Mouse (Mus musculus) midbrain, embryonic 11.5 days (tissue): ENCODE results near the gene Dhx58. TPM values are rescaled to one million over a fixed set of nuclear protein-coding genes. Genes with fewer than 3 reads are reported as not detected.
A peak's percentile ranks its signal among the peaks of the same experiment; 100 is the strongest.

Experiments used
- ATAC-seq: fragments of 200-750 bp; cut with Nextera tagmentation; 2 replicates; pipeline ENCODE4 v1.8.0; 2017; ENCODE audit warnings: moderate TSS enrichment, moderate library complexity; ENCODE audit not compliant: low FRiP score
- DNase-seq: peaks from one replicate; pipeline ENCODE4 v3.0.0; 2015; ENCODE audit warnings: low spot score; ENCODE audit errors: missing footprints
- H3K27ac ChIP-seq: fragments of 300-500 bp; sonication (generic); 2 replicates; pipeline ENCODE4 v1.5.1; 2014; ENCODE audit warnings: low read depth, low read length
- H3K27me3 ChIP-seq: fragments of 300-500 bp; sonication (generic); 2 replicates; pipeline ENCODE4 v1.6.1; 2014; ENCODE audit warnings: mild to moderate bottlenecking, low read length, moderate library complexity, mixed read lengths; ENCODE audit not compliant: control insufficient read depth, insufficient read depth
- H3K36me3 ChIP-seq: fragments of 300-500 bp; sonication (generic); 2 replicates; pipeline ENCODE4 v1.6.1; 2014; ENCODE audit warnings: mild to moderate bottlenecking, low read length, moderate library complexity, mixed read lengths; ENCODE audit not compliant: control insufficient read depth, insufficient read depth
- H3K4me1 ChIP-seq: fragments of 300-500 bp; sonication (generic); 2 replicates; pipeline ENCODE4 v1.6.1; 2014; ENCODE audit warnings: low read length; ENCODE audit not compliant: control insufficient read depth, insufficient read depth
- H3K4me2 ChIP-seq: fragments of 300-500 bp; sonication (generic); 2 replicates; pipeline ENCODE4 v1.6.1; 2014; ENCODE audit warnings: mild to moderate bottlenecking, moderate library complexity
- H3K4me3 ChIP-seq: fragments of 300-500 bp; sonication (generic); 2 replicates; pipeline ENCODE4 v1.5.1; 2014; ENCODE audit warnings: low read depth, low read length
- H3K9ac ChIP-seq: fragments of 300-500 bp; sonication (generic); 2 replicates; pipeline ENCODE4 v1.6.1; 2014; ENCODE audit warnings: low read length
- H3K9me3 ChIP-seq: fragments of 300-500 bp; sonication (generic); 2 replicates; pipeline ENCODE4 v1.6.1; 2016; ENCODE audit warnings: low read length; ENCODE audit not compliant: control insufficient read depth
- WGBS: fragments of 180-500 bp; shearing (Covaris S2); extraction: QIAGEN DNeasy Blood & Tissue Kit; methylation state at CpG from one replicate; pipeline ENCODE4 v1.1.7; 2014; 5-methylcytosine and 5-hydroxymethylcytosine counted together
- polyA plus RNA-seq: library from polyadenylated mRNA; unstranded; fragments of >200 nt; fragmentation: Nextera tagmentation; extraction: Ambion mirVana; gene quantifications from 2 replicates; pipeline ENCODE4 v1.2.1, GENCODE M21; 2014

The Dhx58 gene
- polyA plus RNA-seq, 1 experiment from 2014 or later: 2.1 TPM

DNA sequence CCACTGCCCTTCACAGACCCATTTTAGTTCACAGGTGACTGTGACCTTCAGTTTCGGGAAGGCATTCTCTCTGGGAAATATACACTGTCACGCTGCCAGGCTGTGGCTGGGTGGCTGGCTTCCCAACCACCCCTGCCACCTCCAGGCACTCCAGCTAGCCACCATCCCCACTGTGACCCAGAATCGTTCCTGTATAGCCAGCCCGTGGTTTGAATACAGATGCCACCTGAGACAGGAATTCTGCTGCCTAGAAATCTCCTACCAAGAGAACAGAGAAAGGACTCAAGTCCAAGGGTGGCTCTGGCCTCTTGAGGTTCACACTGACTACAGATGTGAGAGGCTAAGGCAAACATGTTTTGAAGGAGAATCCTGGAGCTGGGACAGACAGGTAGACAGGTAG is 14.8 kb upstream of the Dhx58 start:
- WGBS: 97% methylated on average over 4 of the region's 4 CpGs
- DNase-seq (no peak), ATAC-seq (no peak)
- Histone ChIP-seq H3K36me3 (peaks cover 15% of the 10 kb centered on the region; the same call in 1 of the 2 replicates), H3K9me3 (no peaks in the 10 kb centered on the region), H3K4me2 (no peak overlapping the region), H3K4me1 (peaks cover 8% of the 10 kb centered on the region), H3K4me3 (no peak overlapping the region), H3K27me3 (no peaks in the 10 kb centered on the region), H3K9ac (no peak overlapping the region), H3K27ac (no peak overlapping the region)

DNA sequence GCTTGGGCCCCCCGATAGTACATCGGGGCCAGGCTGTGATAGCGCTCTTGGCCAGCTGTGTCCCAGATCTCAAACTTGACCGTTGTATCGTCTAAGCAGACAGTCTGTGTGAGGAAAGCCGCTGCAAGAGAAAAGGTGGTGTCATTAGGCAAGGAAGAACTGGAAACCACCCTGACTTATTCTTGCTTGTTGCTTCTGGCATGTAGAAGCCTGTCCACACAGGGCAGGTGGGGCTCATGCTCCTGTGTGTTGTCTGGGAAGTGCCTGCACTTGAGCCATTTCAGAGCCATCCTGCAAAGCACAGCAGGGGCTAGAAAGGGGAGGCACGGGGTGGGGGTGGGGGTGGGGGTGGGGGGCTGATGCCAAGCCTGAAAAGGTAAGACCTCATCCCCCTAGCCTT is 14.4 kb upstream of the Dhx58 start:
- no peak overlapping the region for H3K27ac ChIP-seq
- peaks cover 12% of the 10 kb centered on the region for H3K4me1 ChIP-seq
- H3K9me3 ChIP-seq: no peaks in the 10 kb centered on the region
- WGBS: 93% methylated on average over 7 of the region's 7 CpGs
- H3K36me3 ChIP-seq: peaks cover 15% of the 10 kb centered on the region; the same call in 1 of the 2 replicates
- H3K27me3 ChIP-seq: no peaks in the 10 kb centered on the region
- no peak overlapping the region for H3K9ac ChIP-seq
- ATAC-seq (no peak), DNase-seq (no peak)
- no peak overlapping the region for H3K4me3 ChIP-seq
- no peak overlapping the region for H3K4me2 ChIP-seq

DNA sequence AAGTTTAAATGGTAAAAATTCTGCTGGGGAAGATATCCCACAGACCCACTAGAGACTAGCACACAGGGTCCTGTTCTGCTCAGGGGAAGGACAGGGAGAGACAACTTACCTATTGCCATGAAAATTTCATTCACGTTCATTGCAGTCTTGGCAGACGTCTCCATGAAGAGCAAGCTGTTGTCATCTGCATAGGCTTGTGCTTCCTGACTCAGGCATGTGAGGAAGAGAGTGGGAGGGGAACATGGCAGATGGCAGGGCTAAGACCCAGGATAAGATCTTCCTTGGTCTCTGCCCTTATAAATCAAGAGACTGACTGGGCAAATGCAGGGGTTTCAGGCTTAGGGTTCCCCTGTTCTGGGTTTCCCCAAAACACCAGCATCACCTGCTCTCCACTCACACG is 12.6 kb upstream of the Dhx58 start:
- Histone ChIP-seq H3K4me2 (no peak overlapping the region), H3K27ac (no peak overlapping the region), H3K9ac (no peak overlapping the region), H3K9me3 (no peaks in the 10 kb centered on the region), H3K4me1 (peaks cover 16% of the 10 kb centered on the region), H3K36me3 (peaks cover 15% of the 10 kb centered on the region; the same call in 1 of the 2 replicates), H3K27me3 (no peaks in the 10 kb centered on the region), H3K4me3 (no peak overlapping the region)
- ATAC-seq (no peak), DNase-seq (no peak)
- WGBS: 92% methylated on average over 3 of the region's 3 CpGs

DNA sequence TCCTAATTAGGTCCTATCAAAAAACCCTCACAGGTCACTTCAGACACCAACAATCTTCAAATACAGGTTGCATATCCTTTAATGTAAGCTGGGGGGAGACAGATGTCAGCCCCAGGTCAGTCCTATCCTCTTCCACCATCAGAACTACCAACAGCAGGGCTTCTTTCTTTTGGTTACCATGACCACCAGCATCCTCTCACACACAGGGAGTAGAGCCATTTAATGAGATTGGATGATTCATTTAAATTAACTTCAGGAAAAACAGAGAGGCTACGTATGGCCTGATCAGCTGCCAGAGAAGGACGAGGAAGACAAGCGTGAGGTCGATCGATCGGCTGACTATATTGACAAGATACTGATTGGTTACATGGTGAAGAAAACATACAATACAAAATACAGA is 10.9 kb upstream of the Dhx58 start:
- no peak overlapping the region for H3K4me3 ChIP-seq
- H3K27ac ChIP-seq: no peak overlapping the region
- no peak overlapping the region for H3K4me2 ChIP-seq
- WGBS: 79% methylated on average over 6 of the region's 6 CpGs
- no peaks in the 10 kb centered on the region for H3K9me3 ChIP-seq
- no peak for DNase-seq
- H3K4me1 ChIP-seq: peaks cover 17% of the 10 kb centered on the region
- H3K27me3 ChIP-seq: no peaks in the 10 kb centered on the region
- ATAC-seq: no peak
- peaks cover 15% of the 10 kb centered on the region; the same call in 1 of the 2 replicates for H3K36me3 ChIP-seq
- H3K9ac ChIP-seq: no peak overlapping the region

DNA sequence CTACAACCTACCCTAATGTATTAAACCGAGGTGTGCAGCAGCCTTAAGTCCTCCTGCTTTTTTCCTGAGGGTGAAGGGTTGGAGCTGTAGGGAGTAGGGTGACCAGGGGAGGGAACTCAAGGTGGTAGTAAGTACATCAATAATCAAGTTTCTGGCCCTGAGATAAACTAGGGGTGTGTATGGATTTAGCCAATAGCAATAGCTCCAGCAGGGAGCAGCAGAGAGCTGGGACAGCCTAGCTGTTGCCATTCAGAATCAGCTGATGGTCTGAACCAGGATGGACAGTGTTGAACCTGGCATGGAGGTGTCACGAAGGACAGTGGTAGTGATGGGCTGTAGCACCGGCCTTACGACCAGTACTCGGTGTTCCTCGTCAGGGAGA is 10.5 kb upstream of the Dhx58 start:
- peaks cover 17% of the 10 kb centered on the region for H3K4me1 ChIP-seq
- DNase-seq: peak; percentile 95
- H3K9me3 ChIP-seq: no peaks in the 10 kb centered on the region
- no peak overlapping the region for H3K9ac ChIP-seq
- no peaks in the 10 kb centered on the region for H3K27me3 ChIP-seq
- H3K4me2 ChIP-seq: no peak overlapping the region; the same call in 1 of the 2 replicates
- H3K4me3 ChIP-seq: no peak overlapping the region
- H3K36me3 ChIP-seq: peaks cover 15% of the 10 kb centered on the region
- no peak overlapping the region for H3K27ac ChIP-seq
- WGBS: 50% methylated on average over 6 of the region's 6 CpGs
- no peak for ATAC-seq

DNA sequence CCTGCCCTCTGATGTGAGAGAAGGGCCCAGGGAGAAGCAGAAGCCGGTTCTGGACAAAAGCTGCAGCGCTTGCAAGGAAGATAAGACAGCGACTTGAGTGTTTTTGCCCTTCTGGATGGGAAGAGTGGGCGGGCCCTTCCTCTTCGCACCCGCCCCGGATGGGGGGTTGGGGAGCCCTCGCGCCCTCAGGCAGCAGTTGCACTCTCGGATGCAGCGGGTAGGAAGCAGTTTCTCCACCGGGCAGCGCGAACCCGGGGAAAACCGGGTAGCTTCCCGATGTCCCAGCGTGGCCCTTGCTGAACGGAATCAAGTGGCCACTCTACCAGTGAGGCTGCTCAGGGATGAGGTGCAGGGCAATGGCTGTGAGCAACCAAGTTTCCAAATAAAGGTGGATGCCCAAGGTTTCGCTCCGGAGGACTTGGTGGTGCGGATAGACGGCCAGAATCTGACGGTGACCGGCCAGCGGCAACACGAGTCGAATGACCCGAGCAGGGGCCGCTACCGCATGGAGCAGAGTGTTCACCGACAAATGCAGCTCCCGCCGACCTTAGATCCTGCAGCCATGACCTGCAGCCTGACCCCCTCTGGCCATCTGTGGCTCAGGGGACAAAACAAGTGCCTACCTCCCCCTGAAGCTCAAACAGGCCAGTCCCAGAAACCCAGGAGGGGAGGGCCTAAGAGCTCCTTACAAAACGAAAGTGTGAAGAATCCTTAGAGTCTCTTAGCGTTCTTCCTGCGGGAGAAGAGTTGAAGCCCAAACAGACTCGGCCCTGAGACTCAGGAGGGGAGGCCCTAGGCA is 9.9 kb upstream of the Dhx58 start, which contains the start of gene Hspb9:
TSS of gene Hspb9 (plus strand) at position 116 of the 799 bp plus-strand sequence.
- Histone ChIP-seq H3K9me3 (no peaks in the 10 kb centered on the region), H3K27ac (peak within 1 kb of the TSS; percentile 7; the same call in 1 of the 2 replicates), H3K36me3 (peaks cover 13% of the 10 kb centered on the region), H3K9ac (peak within 1 kb of the TSS; percentile 32; the same call in 1 of the 2 replicates), H3K27me3 (no peaks in the 10 kb centered on the region), H3K4me2 (peak within 1 kb of the TSS; percentile 33), H3K4me3 (no peak within 1 kb of the TSS), H3K4me1 (peaks cover 17% of the 10 kb centered on the region)
- 3% methylated on average over 38 of the region's 38 CpGs for WGBS
- ATAC-seq: no peak
- DNase-seq: peak; percentile 92

DNA sequence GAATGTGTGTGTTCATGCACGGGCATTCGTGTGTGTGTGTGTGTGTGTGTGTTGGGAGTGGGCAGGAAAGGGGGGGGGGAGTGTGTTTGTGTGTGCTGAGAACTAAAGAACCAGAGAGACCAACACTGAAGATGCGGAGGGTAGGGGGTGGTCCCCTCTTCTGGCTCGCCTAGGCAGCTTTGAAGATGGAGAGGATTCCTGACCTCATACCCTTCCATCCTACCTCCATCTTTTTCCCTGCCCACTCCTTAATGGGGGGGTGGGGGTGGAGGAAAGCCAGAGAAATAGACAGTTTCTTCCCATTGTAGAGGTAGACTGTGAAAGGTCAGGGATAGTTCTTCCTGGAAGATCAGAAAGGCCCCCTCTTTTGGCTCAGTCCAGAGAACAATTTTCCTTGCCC is 9.1 kb upstream of the Dhx58 start:
- Histone ChIP-seq H3K4me2 (peak overlapping the region; percentile 33), H3K27me3 (no peaks in the 10 kb centered on the region), H3K27ac (peak overlapping the region; percentile 7; the same call in 1 of the 2 replicates), H3K9me3 (no peaks in the 10 kb centered on the region), H3K4me1 (peaks cover 17% of the 10 kb centered on the region), H3K9ac (peak overlapping the region; percentile 16; the same call in 1 of the 2 replicates), H3K4me3 (no peak overlapping the region), H3K36me3 (peaks cover 16% of the 10 kb centered on the region)
- ATAC-seq (no peak), DNase-seq (no peak)
- WGBS: 61% methylated on average over 4 of the region's 4 CpGs

DNA sequence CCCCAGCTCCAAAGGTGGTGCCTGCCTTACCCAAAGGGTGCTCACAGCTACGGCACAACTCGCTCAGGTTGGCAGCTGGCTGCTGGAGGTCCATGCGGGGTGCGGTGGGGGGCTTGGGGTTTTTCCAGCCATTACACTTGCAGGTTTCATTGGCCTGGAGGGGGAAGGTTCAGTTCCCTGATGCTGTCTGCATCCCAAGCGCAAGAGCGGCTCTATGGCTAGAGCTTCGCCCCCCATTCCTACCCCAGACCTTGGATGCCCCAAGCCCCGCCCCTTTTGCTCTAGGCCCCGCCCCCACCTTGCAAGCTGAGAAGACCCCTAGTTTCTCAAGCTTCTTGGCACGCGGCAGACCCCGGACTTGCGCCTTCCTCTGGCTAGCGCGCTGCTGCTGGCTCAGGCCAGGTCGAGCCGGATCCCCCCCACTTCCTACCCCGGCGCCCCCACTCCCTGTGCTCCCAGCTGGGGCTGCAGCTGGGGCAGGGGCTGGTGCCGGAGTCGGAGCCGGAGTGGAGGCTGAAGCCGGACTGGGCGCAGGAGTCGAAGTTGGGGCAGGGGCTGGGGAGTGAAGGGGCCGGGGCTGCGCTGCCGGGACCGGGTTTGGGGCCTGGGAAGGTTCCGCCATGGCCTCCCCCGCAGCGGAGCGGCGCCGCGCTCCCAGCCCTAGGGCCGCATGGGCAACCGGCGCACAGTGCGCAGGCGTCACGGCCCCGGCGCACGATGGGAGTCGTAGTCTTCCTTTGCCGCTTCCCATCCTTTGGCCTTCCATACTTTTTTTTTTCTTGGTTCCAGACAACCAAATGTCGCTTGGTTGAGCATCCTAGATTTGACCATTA is 7.9 kb upstream of the Dhx58 start, which contains the start of gene Kat2a:
TSS of gene Kat2a (minus strand) at position 683 of the 833 bp plus-strand sequence.
- H3K9ac ChIP-seq: peak within 1 kb of the TSS; percentile 96
- ATAC-seq: peak; percentile 90
- H3K9me3 ChIP-seq: no peaks in the 10 kb centered on the region
- H3K27ac ChIP-seq: peak within 1 kb of the TSS; percentile 46; the same call in 1 of the 2 replicates
- H3K4me2 ChIP-seq: peak within 1 kb of the TSS; percentile 71
- peaks cover 11% of the 10 kb centered on the region for H3K36me3 ChIP-seq
- H3K4me3 ChIP-seq: peak within 1 kb of the TSS; percentile 91
- WGBS: 3% methylated on average over 48 of the region's 48 CpGs
- peaks cover 17% of the 10 kb centered on the region for H3K4me1 ChIP-seq
- H3K27me3 ChIP-seq: no peaks in the 10 kb centered on the region
- DNase-seq: peak; percentile 97
